Mouse (Mus musculus) stomach, postnatal 0 days (tissue): ENCODE results near the gene Nup54. TPM values are rescaled to one million over a fixed set of nuclear protein-coding genes. Genes with fewer than 3 reads are reported as not detected.

ENCODE experiments used
- ATAC-seq: fragments of 200-750 bp; cut with Nextera tagmentation; 2 replicates; pipeline ENCODE4 v1.8.0; 2017; ENCODE audit not compliant: low FRiP score, low TSS enrichment
- DNase-seq: peaks from one replicate; pipeline ENCODE4 v3.0.0-alpha.2; 2016; ENCODE audit warnings: low spot score
- H3K27ac ChIP-seq: fragments of 300-500 bp; sonication (generic); replicated peaks from 2 replicates; pipeline ENCODE4 v1.5.1; 2014; ENCODE audit warnings: mild to moderate bottlenecking, control low read depth
- H3K27me3 ChIP-seq: fragments of 300-500 bp; sonication (generic); 2 replicates; pipeline ENCODE4 v1.6.1; 2014; ENCODE audit warnings: low read length; ENCODE audit not compliant: control insufficient read depth, insufficient read depth
- H3K36me3 ChIP-seq: fragments of 300-500 bp; sonication (generic); 2 replicates; pipeline ENCODE4 v1.6.1; 2014; ENCODE audit warnings: low read length, mixed read lengths; ENCODE audit not compliant: control insufficient read depth, insufficient read depth
- H3K4me1 ChIP-seq: fragments of 300-500 bp; sonication (generic); replicated peaks from 2 replicates; pipeline ENCODE4 v1.6.1; 2014; ENCODE audit warnings: antibody characterized with exemption; ENCODE audit not compliant: control insufficient read depth, insufficient read depth
- H3K4me2 ChIP-seq: fragments of 300-500 bp; sonication (generic); replicated peaks from 2 replicates; pipeline ENCODE4 v1.6.1; 2014; ENCODE audit warnings: low read depth, mild to moderate bottlenecking, control low read depth, moderate library complexity
- H3K4me3 ChIP-seq: fragments of 300-500 bp; sonication (generic); 2 replicates; pipeline ENCODE4 v1.5.1; 2014; ENCODE audit warnings: low read depth, low read length, control low read depth
- H3K9ac ChIP-seq: fragments of 300-500 bp; sonication (generic); 2 replicates; pipeline ENCODE4 v1.6.1; 2014; ENCODE audit warnings: mild to moderate bottlenecking, low read length, control low read depth, mixed read lengths
- H3K9me3 ChIP-seq: fragments of 300-500 bp; sonication (generic); 2 replicates; pipeline ENCODE4 v1.6.1; 2016; ENCODE audit warnings: low read length; ENCODE audit not compliant: control insufficient read depth
- CTCF ChIP-seq: IDR thresholded peaks from 2 replicates; pipeline ENCODE4 v1.5.1; 2016; ENCODE audit warnings: antibody characterized with exemption, low read depth, mild to moderate bottlenecking, moderate library complexity
- EP300 ChIP-seq: optimal IDR thresholded peaks from 2 replicates; pipeline ENCODE3; 2016; ENCODE audit warnings: antibody characterized with exemption
- WGBS: fragments of 180-500 bp; shearing (Covaris S2); extraction: QIAGEN DNeasy Blood & Tissue Kit; methylation state at CpG from one replicate; pipeline ENCODE4 v1.1.7; 2014; 5-methylcytosine and 5-hydroxymethylcytosine counted together
- polyA plus RNA-seq: library from polyadenylated mRNA; unstranded; fragments of >200 nt; fragmentation: Nextera tagmentation; extraction: Ambion mirVana; gene quantifications from 2 replicates; pipeline ENCODE4 v1.2.1, GENCODE M21; 2015

Gene Nup54
- polyA plus RNA-seq, 1 experiment from 2014 or later: 21.4 TPM

DNA sequence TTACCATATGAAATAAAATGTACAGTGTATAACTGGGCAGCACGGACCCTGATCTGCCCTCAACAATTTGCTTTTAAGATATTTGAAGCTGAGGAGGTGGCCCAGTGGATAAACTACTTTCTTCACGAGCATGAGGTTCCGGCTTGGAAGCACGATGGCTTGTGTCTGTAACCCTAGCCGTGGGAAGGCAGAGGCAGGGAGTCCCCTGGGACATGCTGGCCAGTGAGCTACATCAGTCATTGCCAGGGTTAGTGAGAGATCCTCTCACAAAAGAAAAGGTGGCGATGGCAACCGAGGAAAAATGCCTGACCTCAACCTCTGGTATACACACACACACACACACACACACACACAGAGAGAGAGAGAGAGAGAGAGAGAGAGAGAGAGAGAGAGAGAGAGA lies 51.3 kb downstream of the Nup54 start:
- H3K36me3 ChIP-seq: no peaks in the 10 kb centered on the region
- H3K27me3 ChIP-seq: no peaks in the 10 kb centered on the region
- H3K4me2 ChIP-seq: no peak overlapping the region
- no peak overlapping the region for H3K27ac ChIP-seq
- TF ChIP-seq EP300: no peak
- TF ChIP-seq CTCF: no peak
- DNase-seq (no peak), ATAC-seq (no peak)
- H3K4me3 ChIP-seq: no peak overlapping the region
- peaks cover 2% of the 10 kb centered on the region; the same call in 1 of the 2 replicates for H3K4me1 ChIP-seq
- 44% methylated on average over 7 of the region's 7 CpGs for WGBS
- H3K9ac ChIP-seq: no peak overlapping the region
- no peaks in the 10 kb centered on the region for H3K9me3 ChIP-seq

DNA sequence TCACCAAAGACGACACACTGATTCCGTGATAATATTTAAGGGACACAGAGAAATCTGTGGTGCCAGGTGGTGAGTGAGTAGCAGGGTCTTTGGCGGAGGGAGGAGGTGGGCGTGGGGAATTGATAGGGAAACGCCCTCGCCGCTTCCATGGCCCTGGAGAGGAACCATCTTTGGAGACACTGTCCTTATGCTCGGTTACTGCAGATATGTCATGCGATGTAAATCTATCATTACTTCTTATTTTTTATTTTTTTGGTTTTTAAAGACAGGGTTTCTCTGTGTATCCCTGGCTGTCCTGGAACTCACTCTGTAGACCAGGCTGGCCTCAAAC lies 52.7 kb downstream of the Nup54 start:
- H3K4me3 ChIP-seq: no peak overlapping the region
- no peaks in the 10 kb centered on the region for H3K27me3 ChIP-seq
- 57% methylated on average over 9 of the region's 9 CpGs for WGBS
- ATAC-seq: no peak
- no peaks in the 10 kb centered on the region for H3K36me3 ChIP-seq
- no peaks in the 10 kb centered on the region for H3K9me3 ChIP-seq
- H3K4me2 ChIP-seq: no peak overlapping the region
- H3K27ac ChIP-seq: no peak overlapping the region
- no peak for TF ChIP-seq CTCF
- no peak for TF ChIP-seq EP300
- H3K4me1 ChIP-seq: no peaks in the 10 kb centered on the region
- no peak for DNase-seq
- H3K9ac ChIP-seq: no peak overlapping the region

DNA sequence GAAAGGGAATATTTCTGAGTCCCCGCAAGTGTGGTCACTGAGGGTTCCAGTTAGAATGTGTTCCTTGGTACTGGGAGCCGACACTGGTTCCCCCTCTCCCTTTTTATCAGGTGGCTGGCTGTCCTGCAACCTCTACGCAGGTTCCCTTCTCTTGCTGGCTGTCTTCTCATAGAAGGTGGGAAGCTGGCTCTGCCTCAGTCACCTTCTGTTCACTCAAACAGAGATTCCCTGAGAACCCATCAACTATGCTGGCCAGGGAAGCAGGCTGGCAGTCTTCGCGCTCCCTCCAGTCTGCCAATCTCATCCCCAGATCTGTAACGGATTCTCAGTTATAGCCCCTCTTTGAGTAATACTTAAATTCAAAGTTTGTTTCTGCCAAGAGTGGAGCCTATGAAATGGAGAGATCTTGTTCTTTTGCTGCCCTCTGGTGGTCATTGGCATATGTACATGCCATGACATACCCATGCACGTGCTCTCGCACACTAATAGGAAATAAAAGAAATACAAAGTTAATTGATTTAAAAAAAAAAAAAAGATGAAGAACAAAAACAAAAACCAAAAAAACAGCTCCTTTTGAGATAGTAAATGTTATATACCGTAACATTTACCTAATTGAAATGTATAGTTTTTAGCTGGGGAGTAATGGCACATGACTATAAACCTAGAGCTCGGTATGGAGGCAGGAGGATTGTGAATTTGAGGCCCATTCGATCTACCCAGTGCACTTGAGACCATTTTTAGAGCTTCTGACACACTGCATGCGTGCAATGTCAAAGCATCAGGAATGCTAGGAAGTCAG lies 53.3 kb downstream of the Nup54 start:
- DNase-seq (peak; percentile 71), ATAC-seq (peak; percentile 78)
- Histone ChIP-seq H3K36me3 (no peaks in the 10 kb centered on the region), H3K4me1 (no peaks in the 10 kb centered on the region; the same call in 1 of the 2 replicates), H3K4me3 (no peak overlapping the region), H3K27me3 (no peaks in the 10 kb centered on the region), H3K9me3 (no peaks in the 10 kb centered on the region), H3K4me2 (no peak overlapping the region), H3K27ac (no peak overlapping the region), H3K9ac (no peak overlapping the region)
- TF ChIP-seq CTCF: peak; percentile 90
- TF ChIP-seq EP300: no peak
- WGBS: 33% methylated on average over 12 of the region's 12 CpGs

DNA sequence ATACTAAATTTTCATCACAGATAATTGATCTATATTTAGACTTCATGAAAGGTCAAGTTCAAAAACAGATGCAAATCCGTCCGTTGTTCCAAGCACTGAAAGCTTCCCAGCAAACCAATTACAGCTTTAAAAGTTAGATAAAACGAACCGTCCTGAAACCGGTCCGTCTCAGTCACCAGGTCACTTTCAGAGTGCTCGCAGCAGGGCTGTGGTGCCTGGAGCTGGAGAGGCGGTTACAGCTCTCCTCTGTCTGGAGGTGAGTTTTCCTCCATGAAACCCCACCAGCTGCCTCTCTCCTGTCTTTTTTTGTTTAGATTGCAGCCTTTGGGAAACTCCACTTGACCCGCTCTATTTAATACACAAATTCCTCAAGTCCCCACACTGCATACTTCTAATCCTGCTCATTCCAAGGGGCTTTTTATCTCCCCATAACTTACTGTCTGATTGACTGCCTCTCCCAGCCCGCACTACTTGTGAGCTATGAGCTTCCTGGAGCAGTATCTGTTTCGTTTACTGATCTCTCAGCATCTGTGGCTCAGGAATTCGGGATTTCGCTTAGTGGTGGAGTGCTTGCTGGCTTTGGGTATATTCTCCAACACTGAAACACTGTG lies 58.1 kb downstream of the Nup54 start:
- no peaks in the 10 kb centered on the region for H3K36me3 ChIP-seq
- DNase-seq: no peak

DNA sequence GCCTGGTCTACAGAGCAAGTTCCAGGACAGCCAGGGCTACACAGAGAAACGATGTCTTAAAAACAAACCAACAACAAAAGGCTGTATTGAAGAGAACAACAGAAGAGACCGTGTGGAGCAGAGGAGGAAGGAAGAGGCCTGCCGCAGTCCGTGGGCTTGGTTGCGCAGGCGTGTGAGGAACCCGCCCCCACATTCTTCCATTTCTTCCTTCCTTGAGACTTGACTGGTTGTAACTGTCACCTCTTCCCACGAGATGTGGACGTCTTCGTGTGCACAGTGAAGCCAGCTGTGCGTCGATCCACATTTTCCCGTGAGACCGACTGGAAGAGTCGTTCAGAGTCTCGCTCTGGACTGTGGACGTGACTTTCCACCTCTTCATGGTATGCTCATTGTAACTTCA lies 59.7 kb downstream of the Nup54 start:
- ATAC-seq (no peak), DNase-seq (no peak)
- Histone ChIP-seq H3K27ac (no peak overlapping the region), H3K9me3 (no peaks in the 10 kb centered on the region), H3K4me1 (no peaks in the 10 kb centered on the region; the same call in 1 of the 2 replicates), H3K4me2 (no peak overlapping the region), H3K4me3 (no peak overlapping the region), H3K27me3 (no peaks in the 10 kb centered on the region), H3K9ac (no peak overlapping the region), H3K36me3 (no peaks in the 10 kb centered on the region)
- TF ChIP-seq CTCF (no peak), EP300 (no peak)
- WGBS: 84% methylated on average over 17 of the region's 17 CpGs

More for the DNA sequence above, 58.1 kb downstream of the Nup54 start:
- Histone ChIP-seq H3K4me1 (no peaks in the 10 kb centered on the region; the same call in 1 of the 2 replicates), H3K4me3 (no peak overlapping the region), H3K4me2 (no peak overlapping the region), H3K9ac (no peak overlapping the region), H3K27me3 (no peaks in the 10 kb centered on the region), H3K27ac (0 out of 2 replicates have a peak overlapping the region, but pooled peaks have one; percentile 1), H3K9me3 (no peaks in the 10 kb centered on the region)
- no peak for TF ChIP-seq CTCF
- 15% methylated on average over 13 of the region's 13 CpGs for WGBS
- ATAC-seq: no peak

DNA sequence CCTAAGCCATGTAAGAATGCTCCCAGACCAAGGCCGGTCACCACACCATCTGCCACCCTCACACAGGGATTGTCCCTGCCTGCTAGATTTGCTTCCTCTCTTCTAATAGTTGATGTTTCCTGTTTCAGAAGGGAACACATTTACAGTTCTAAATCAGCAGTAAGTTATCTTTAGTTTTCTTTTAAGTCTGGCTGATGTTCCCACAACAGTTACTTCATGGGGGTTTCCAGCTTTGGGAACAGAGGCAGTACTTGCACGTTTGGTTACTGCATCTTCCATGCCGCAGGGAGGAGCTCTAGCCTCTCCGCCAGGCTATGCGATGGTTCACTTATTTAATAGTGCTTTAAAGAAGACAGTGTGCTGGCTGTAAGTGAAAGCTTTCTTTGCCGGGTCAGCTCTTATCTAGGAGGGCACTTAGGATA lies 60.3 kb downstream of the Nup54 start:
- no peak overlapping the region for H3K9ac ChIP-seq
- H3K27me3 ChIP-seq: no peaks in the 10 kb centered on the region
- H3K36me3 ChIP-seq: no peaks in the 10 kb centered on the region
- no peaks in the 10 kb centered on the region for H3K9me3 ChIP-seq
- ATAC-seq (no peak), DNase-seq (no peak)
- peak; percentile 46 for TF ChIP-seq CTCF
- TF ChIP-seq EP300: no peak
- WGBS: 44% methylated on average over 6 of the region's 6 CpGs
- no peak overlapping the region for H3K27ac ChIP-seq
- H3K4me3 ChIP-seq: no peak overlapping the region
- H3K4me2 ChIP-seq: no peak overlapping the region
- no peaks in the 10 kb centered on the region; the same call in 1 of the 2 replicates for H3K4me1 ChIP-seq
